Mouse (Mus musculus) gastrocnemius, adult 2 months (tissue): ENCODE results near the gene Atg4d. TPM values are rescaled to one million over a fixed set of nuclear protein-coding genes. Genes with fewer than 3 reads are reported as not detected.
"Not testable (repeated sequence)": the region's sequence is repeated elsewhere in the genome, so short reads cannot be mapped to it uniquely, and the experiment has no call there.

Experiments
- DNase-seq: peaks from one replicate; pipeline ENCODE4 v3.0.0; 2022
- H3K27ac ChIP-seq: fragments of 200-600 bp; 2 replicates; pipeline ENCODE4 v1.8.1; 2022; ENCODE audit warnings: mild to moderate bottlenecking
- H3K4me3 ChIP-seq: fragments of 200-600 bp; 2 replicates; pipeline ENCODE4 v1.8.1; 2022; ENCODE audit warnings: mild to moderate bottlenecking, moderate library complexity
- CTCF ChIP-seq: fragments of 200-600 bp; IDR thresholded peaks from 2 replicates; pipeline ENCODE4 v1.8.1; 2022; ENCODE audit warnings: antibody characterized with exemption, mild to moderate bottlenecking, moderate library complexity
- intact Hi-C: fragments of 180-260 bp; cut with DNase I; formaldehyde crosslinking; loops from one replicate; pipeline ENCODE4 v1.15.1; 2025
- total RNA-seq, 2 experiments: library from RNA; stranded (reverse); gene quantifications; 2 replicates each; pipeline ENCODE4 v1.2.3; 2021

Atg4d gene
- total RNA-seq, 2 experiments from 2014 or later: 68.0 to 77.4 TPM

GRCm38 (mm10) chr9:21268305-21268704, 3.2 kb downstream of the Atg4d start:
- Histone ChIP-seq H3K4me3 (no peak overlapping the region), H3K27ac (no peak overlapping the region)
- no peak for TF ChIP-seq CTCF
- no peak for DNase-seq
- intact Hi-C loops: no loop called here

DNA sequence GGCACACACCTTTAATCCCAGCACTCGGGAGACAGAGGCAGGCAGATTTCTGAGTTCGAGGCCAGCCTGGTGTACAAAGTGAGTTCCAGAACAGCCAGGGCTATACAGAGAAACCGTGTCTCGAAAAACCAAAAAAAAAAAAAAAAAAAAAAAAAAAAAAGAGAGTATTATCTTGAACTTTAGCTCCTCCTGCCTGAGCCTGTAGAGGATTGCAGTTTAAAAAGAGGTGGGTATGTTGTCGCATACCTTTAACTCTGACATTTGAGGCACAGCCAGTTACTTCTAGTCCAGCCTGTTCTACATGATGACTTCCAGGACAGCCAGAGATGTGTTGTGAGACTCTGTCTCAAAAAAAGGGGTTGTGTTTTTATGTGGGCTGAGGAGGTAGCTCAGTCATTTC, 4.5 kb downstream of the Atg4d start:
- DNase-seq, H3K4me3 ChIP-seq, H3K27ac ChIP-seq, intact Hi-C loops: not testable (repeated sequence)

DNA sequence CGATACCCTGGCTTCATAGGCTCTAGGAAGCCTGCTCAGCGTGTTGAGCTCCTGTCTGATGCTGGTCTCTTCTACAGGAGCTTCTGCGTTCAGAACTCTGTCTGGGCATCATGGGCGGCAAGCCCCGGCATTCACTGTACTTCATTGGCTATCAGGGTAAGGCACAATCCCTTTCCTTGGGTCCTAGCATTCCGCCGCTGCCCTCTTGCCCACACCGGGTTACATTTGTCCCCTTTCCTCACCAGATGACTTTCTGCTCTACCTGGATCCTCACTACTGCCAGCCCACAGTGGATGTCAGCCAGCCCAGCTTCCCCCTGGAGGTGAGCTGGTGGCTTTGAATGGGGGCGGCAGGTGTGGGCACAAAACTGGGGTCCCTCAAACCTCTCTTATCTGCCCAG, 7.3 kb downstream of the Atg4d start:
- Histone ChIP-seq H3K4me3 (no peak overlapping the region), H3K27ac (no peak overlapping the region)
- intact Hi-C loops: no loop called here
- no peak for DNase-seq
- no peak for TF ChIP-seq CTCF

DNA sequence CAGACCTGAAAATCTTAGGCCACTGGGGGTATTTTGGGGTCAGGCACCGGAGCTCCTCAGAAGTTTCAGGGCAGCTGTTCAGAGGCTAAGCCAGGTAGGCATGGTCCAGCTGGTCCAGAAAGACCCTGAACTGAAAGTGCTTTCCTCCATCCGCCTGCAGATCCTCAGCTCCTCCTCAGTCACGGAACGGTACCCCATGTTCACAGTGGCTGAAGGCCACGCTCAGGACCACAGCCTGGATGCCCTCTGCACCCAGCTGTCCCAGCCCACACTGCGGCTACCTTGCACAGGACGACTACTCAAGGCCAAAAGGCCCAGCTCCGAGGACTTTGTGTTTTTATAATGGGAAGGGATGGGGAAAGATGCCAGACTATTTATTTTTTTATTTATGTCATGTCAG, 8.0 kb downstream of the Atg4d start:
- Histone ChIP-seq H3K27ac (no peak overlapping the region), H3K4me3 (no peak overlapping the region)
- TF ChIP-seq CTCF: no peak
- intact Hi-C loops: no loop called here
- DNase-seq: no peak

GRCm38 (mm10) chr9:21273520-21274228, 8.6 kb downstream of the Atg4d start:
- H3K27ac ChIP-seq: no peak overlapping the region
- no peak for TF ChIP-seq CTCF

DNA sequence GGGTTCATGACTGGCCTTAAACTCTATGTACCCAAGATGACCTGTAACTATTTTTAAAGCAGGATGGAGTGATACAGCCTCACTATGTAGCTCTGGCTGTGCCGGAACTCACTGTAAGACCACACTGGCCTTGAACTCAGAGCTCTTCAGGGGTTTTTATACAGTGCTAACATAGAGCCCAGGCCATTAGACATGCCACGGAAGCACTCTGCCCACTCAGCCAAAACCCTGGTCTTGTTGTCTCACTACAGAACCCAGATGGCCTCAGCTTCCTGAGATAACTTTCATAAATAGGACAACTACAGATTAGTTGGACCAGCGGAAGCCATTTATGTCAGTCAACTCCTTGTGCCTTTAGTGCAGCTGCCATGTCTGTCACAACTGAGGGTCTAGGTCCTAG, 9.2 kb downstream of the Atg4d start:
- no peak overlapping the region for H3K27ac ChIP-seq
- H3K4me3 ChIP-seq: no peak overlapping the region
- TF ChIP-seq CTCF: no peak
- intact Hi-C loops: no loop called here
- DNase-seq: no peak

More at GRCm38 (mm10) chr9:21273520-21274228, 8.6 kb downstream of the Atg4d start:
- DNase-seq: no peak
- H3K4me3 ChIP-seq: no peak overlapping the region
- intact Hi-C loops: no loop called here

DNA sequence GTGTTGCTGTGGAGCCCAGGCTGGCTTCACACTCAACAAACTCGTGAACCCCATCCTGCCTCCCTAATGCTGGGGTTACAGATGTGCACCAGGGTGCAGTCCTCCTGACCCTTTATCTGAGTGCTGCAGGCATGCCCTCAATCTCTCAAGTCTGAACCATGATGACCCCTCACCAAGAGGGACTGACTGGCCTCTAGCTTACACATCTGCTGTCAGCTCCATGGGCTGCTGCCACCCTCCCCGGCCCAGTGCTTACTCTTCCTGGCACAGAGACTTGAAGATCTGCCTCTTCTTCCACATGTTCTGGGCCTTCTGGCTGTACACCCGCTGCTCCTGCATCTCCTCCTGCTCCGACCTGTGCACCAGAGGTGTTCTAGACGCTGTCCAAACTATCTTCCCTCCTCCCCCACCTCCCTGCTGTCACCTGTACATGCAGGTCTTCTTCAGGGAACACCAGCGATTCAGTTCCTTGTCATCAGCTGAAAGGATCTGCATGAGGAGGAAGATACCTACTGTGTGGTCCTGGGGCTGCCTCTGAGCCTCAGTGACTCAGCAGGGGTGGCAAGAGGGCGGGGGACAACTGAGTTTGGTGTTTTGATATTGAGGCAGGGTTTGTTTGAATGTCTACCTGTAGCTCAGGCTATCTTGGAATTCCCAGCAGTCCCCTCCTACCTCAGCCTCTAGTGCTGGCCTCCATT, 10.1 kb downstream of the Atg4d start:
- DNase-seq: no peak
- intact Hi-C loops: no loop called here
- TF ChIP-seq CTCF: no peak
- H3K27ac ChIP-seq: no peak overlapping the region
- H3K4me3 ChIP-seq: no peak overlapping the region

DNA sequence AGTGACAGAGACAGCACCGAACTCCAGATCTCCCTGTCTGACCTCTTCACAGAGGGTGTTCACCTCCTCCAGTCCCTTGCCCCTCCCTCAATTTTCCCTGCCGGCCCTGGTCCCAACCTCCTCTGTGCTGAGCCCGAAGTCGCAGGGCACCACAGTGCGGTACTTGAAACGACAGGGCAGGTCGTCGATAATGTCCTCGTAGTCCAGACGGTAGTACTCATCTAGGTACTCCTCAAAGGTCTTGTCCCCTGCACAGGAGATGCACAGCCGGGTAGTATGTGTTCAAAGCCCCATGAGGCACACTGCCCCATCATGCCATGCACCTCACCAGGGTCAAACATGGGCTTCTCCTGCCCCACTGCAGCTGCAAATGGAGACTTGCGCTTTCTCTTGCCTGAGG, 10.6 kb downstream of the Atg4d start:
- no peak overlapping the region for H3K4me3 ChIP-seq

DNA sequence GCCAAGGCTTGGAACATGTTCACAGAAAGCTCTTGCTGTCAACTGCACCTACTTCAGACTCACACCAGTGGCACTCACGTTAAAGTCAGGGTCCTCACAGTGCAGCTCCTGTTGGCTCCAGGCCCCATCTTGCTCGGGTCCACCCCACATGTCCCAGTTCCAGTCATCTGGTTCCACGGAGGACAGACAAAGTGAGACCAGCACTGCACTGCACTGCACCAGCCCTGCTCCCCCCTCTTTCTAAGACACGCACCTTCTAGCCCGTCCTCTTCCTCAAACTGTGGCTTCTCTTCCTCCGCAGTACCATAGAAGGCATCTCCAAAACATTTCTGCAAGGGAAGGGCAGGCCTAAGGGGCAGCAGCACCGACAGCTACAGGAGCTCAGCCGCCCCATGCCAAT, 11.2 kb downstream of the Atg4d start:
- DNase-seq: no peak
- Histone ChIP-seq H3K27ac (no peak overlapping the region), H3K4me3 (no peak overlapping the region)
- TF ChIP-seq CTCF: no peak
- intact Hi-C loops: no loop called here

More for the DNA sequence above, 10.6 kb downstream of the Atg4d start:
- no peak overlapping the region for H3K27ac ChIP-seq
- intact Hi-C loops: no loop called here
- no peak for DNase-seq
- TF ChIP-seq CTCF: no peak

DNA sequence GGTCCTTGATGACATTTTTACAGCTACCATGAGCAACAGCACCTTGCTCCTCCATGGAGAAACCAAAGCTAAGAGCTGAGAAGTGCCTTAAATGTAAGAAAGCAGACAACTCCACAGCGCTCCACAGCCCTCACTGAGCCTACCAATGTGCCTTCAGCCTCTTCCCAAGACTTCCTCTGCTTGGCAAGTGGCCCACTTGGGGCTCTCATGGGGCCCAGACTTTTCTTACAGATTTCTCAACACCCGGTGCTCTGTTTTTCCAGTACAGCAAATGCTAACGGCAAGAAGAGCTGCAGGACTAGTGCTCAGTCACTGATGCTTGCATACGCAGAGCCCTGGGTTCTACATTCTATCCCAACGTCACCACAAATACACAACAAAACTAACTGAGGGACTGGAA, 12.7 kb downstream of the Atg4d start:
- no peak for TF ChIP-seq CTCF
- Histone ChIP-seq H3K27ac (no peak overlapping the region), H3K4me3 (no peak overlapping the region)
- intact Hi-C loops: no loop called here
- DNase-seq: peak; percentile 43

DNA sequence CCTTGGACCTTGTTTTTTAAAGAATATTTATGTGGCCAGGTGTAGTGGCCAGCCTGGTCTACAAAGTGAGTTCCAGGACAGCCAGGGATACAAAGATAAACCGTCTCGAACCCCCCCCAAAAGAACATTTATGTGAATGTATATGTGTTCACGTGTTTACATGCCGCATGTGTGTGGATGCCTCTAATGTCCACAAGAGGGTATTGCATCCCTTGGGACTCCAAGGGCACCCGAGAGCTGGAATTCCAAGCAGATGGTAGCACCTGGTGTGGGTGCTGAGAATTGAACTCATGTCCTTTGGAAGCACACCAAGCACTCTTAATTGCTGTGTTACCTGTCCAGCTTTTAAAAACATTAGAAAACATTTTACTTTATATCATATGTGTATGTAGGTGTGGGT, 18.5 kb downstream of the Atg4d start:
- intact Hi-C loops: no loop called here
- no peak for DNase-seq
- no peak for TF ChIP-seq CTCF
- no peak overlapping the region for H3K4me3 ChIP-seq
- no peak overlapping the region for H3K27ac ChIP-seq

GRCm38 (mm10) chr9:21283994-21284393, 18.9 kb downstream of the Atg4d start:
- DNase-seq: no peak
- intact Hi-C loops: no loop called here
- TF ChIP-seq CTCF: no peak
- Histone ChIP-seq H3K4me3 (no peak overlapping the region), H3K27ac (no peak overlapping the region)

DNA sequence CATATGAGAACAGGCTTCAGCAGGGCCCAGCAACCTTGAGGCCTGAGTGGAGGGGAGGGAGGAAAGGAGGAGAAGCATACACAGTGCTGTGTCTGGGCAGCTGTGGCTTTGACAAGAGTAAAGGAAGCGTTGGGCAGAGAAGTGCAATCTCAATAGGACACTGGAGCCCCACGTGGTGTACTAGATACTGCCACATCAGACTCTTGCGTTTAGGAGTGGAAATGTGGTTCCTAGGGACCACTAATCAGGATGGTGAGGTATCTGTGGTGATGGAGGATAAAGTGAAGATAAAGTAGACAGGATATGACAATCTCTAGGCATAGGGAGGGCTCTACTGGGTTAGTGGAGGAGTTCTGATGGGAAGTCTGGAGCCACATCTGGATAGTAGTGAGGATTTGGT, 21.7 kb downstream of the Atg4d start:
- intact Hi-C loops: loop anchor here (1.0 kb wide), 1 partner anchor 21 kb away; the partner anchor contains the start of gene Atg4d
- TF ChIP-seq CTCF: no peak
- peak overlapping the region; percentile 83 for H3K4me3 ChIP-seq
- peak overlapping the region; percentile 97; the same call in 1 of the 2 replicates for H3K27ac ChIP-seq
- no peak for DNase-seq
